Comparison of ENCODE assay signal across 9 mouse cellular contexts in the genomic region with DNA sequence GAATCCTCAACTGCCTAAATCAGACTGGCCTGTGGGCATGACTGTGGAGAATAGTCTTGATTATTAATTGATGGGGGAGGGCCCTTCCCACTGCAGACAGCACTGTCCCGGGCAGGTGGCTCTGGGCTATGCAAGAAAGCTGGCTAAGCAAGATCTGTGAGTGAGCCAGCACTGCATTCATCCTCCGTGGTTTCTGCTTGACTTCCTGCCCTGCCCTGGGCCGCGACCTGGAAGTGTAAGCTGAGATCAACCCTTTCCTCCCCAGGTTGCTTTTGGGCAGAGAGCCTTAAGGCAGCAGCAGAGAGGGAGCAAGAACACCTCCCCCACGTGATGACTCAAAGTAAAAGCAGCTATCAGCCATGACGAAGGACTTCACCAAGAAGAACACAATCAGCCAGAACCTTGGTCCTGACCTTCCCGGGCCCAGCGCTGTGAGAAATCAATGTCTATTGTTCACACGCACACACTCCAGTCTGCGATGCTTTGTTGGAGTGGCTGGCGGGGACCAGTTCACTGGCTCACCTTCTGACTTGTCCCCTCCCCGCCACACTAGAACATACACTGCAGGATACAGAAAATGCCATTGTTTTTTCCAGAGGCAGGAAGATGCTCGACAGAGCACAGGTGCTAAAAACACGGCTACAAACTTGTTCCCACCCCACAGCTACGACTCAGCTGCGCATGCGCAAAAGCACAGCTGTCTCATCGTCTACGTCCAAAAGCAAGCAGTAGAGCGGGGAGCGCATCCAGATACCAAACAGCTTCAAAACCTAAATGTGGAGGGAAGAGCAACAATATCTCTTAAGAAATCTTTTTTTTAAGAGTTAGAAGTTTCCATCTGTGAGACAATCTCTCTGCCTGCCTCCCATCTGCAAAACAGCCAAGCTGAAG.
A peak's percentile ranks its signal among the peaks of the same experiment; 100 is the strongest.
DNase-seq lines count a peak whose midpoint lies in the region; ATAC-seq and TF ChIP-seq lines count a peak whose summit lies in the region.
"Had no signal": no experiment of that assay in that cellular context is flagged by ENCODE, and none has a peak within 500 bp of the region (broad histone marks: within the 10 kb centered on the region; RNA-seq: fewer than 3 reads in every experiment).

No protein-coding gene starts in this region.

- WGBS in lung, embryonic 14.5 days, result 40% methylated on average over 21 of the region's 21 CpGs
- 23% methylated on average over 21 of the region's 21 CpGs for WGBS in hindbrain, embryonic 15.5 days
- 28% methylated on average over 21 of the region's 21 CpGs for WGBS in olfactory bulb, adult 2 months

- no peak overlapping the region for H3K4me3 ChIP-seq in lung, embryonic 14.5 days (ENCODE audit: low read depth, low read length)
- H3K4me3 ChIP-seq in hindbrain, embryonic 15.5 days, result no peak overlapping the region
- peak overlapping the region; percentile 10; the same call in 1 of the 2 replicates for H3K4me3 ChIP-seq in olfactory bulb, adult 2 months (ENCODE audit: insufficient read depth, low read depth, low read length)
- H3K4me3 ChIP-seq: heart, embryonic 15.5 days had no signal

- H3K4me1 ChIP-seq in lung, embryonic 14.5 days (ENCODE audit: insufficient read depth), result no peaks in the 10 kb centered on the region
- H3K4me1 ChIP-seq in hindbrain, embryonic 15.5 days (replicated peaks), result peaks cover 31% of the 10 kb centered on the region
- H3K4me1 ChIP-seq in olfactory bulb, adult 2 months (ENCODE audit: control insufficient read depth, insufficient read depth, low read length), result peaks cover 30% of the 10 kb centered on the region

- H3K27ac ChIP-seq in lung, embryonic 14.5 days (ENCODE audit: low read depth), result no peak overlapping the region
- 0 out of 2 replicates have a peak overlapping the region, but pooled peaks have one; percentile 21 for H3K27ac ChIP-seq in hindbrain, embryonic 15.5 days (replicated peaks)
- no peak overlapping the region for H3K27ac ChIP-seq in olfactory bulb, adult 2 months (ENCODE audit: insufficient read depth, low read depth, low read length)
- H3K27ac ChIP-seq: heart, embryonic 15.5 days had no signal

- H3K27me3 ChIP-seq in lung, embryonic 14.5 days (ENCODE audit: insufficient read depth, low read length), result no peaks in the 10 kb centered on the region
- H3K27me3 ChIP-seq in hindbrain, embryonic 15.5 days, result no peaks in the 10 kb centered on the region
- H3K27me3 ChIP-seq: heart, embryonic 15.5 days had no signal

- no peaks in the 10 kb centered on the region for H3K9me3 ChIP-seq in lung, embryonic 14.5 days (ENCODE audit: low read depth, low read length)
- no peaks in the 10 kb centered on the region for H3K9me3 ChIP-seq in hindbrain, embryonic 15.5 days

- peak; percentile 14; the same call in 1 of the 2 replicates for ATAC-seq in lung, embryonic 14.5 days (ENCODE audit: insufficient read depth)
- ATAC-seq in hindbrain, embryonic 15.5 days (ENCODE audit: low FRiP score, low read depth), result peak; percentile 67

- no peak for TF ChIP-seq CTCF in lung, embryonic 14.5 days (IDR thresholded peaks at IDR 0.05; ENCODE audit: low read depth)
- TF ChIP-seq CTCF in olfactory bulb, adult 2 months (IDR thresholded peaks at IDR 0.05; ENCODE audit: insufficient read depth, low read depth, low read length), result no peak

- intact Hi-C loops in heart, postnatal 10 days (cut with DNase I), result no loop called here

- H3K4me2 ChIP-seq in lung, embryonic 14.5 days, result no peak overlapping the region
- peak overlapping the region; percentile 20; the same call in 1 of the 2 replicates for H3K4me2 ChIP-seq in hindbrain, embryonic 15.5 days
- H3K4me2 ChIP-seq: heart, embryonic 15.5 days had no signal

- DNase-seq in lung, embryonic 14.5 days, result no peak
- no peak for DNase-seq in lung, postnatal 36 days
- DNase-seq in embryo, embryonic 11 days, result peak; percentile 52
- no peak for DNase-seq in heart, adult 9 months (ENCODE audit: low spot score in 2 of 2)
- no peak for DNase-seq in thymus, postnatal 0 days (ENCODE audit: low spot score)
- DNase-seq in heart, postnatal 10 days, result no peak

- H3K9ac ChIP-seq in lung, embryonic 14.5 days, result no peak overlapping the region
- H3K9ac ChIP-seq in hindbrain, embryonic 15.5 days, result no peak overlapping the region
- H3K9ac ChIP-seq: heart, embryonic 15.5 days had no signal

- no peak for TF ChIP-seq POLR2A in olfactory bulb, adult 2 months (IDR thresholded peaks at IDR 0.05; ENCODE audit: insufficient read depth, low read depth, low read length)

- no peaks in the 10 kb centered on the region for H3K36me3 ChIP-seq in lung, embryonic 14.5 days (ENCODE audit: insufficient read depth)
- H3K36me3 ChIP-seq in hindbrain, embryonic 15.5 days, result no peaks in the 10 kb centered on the region
- H3K36me3 ChIP-seq: heart, embryonic 15.5 days had no signal
